Mouse (Mus musculus) spleen, adult 10 weeks (tissue): ENCODE measurements around the gene Nat8f2. TPM values are rescaled to one million over a fixed set of nuclear protein-coding genes. Genes with fewer than 3 reads are reported as not detected.

Experiments used
- polyA plus RNA-seq: library from polyadenylated mRNA; stranded (reverse); fragments of 350-450 nt; fragmentation: Illumina TruSeq; extraction: RNeasy Lipid Tissue Mini Kit (QIAGEN cat#74804); gene quantifications from one replicate; pipeline ENCODE4 v1.2.3, GENCODE M21; 2015; ENCODE audit warnings: low replicate concordance; ENCODE audit not compliant: insufficient read depth

Gene Nat8f2
- polyA plus RNA-seq = not detected

DNA sequence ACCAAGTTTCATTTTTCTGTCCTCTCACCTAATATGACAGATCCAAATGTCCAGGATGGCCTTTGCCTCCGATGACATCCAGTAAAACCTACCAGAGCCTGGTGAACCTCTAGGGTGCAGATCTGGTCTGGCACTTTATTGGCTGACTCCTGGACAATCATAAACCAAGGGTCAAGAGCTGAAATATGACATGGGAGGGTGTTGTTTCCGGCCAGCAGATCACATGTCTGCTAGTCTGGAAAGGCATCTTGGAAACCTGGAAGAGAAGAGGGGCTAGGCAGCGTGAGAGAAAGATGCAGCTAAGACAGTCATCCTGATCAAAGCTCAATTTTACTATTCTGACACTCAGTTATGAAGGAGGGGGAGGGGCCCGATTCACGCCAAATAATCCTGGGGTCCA is at the start of gene Nat8f2:
TSS of gene Nat8f2 (minus strand) at position 153 of the 400 bp plus-strand sequence.

DNA sequence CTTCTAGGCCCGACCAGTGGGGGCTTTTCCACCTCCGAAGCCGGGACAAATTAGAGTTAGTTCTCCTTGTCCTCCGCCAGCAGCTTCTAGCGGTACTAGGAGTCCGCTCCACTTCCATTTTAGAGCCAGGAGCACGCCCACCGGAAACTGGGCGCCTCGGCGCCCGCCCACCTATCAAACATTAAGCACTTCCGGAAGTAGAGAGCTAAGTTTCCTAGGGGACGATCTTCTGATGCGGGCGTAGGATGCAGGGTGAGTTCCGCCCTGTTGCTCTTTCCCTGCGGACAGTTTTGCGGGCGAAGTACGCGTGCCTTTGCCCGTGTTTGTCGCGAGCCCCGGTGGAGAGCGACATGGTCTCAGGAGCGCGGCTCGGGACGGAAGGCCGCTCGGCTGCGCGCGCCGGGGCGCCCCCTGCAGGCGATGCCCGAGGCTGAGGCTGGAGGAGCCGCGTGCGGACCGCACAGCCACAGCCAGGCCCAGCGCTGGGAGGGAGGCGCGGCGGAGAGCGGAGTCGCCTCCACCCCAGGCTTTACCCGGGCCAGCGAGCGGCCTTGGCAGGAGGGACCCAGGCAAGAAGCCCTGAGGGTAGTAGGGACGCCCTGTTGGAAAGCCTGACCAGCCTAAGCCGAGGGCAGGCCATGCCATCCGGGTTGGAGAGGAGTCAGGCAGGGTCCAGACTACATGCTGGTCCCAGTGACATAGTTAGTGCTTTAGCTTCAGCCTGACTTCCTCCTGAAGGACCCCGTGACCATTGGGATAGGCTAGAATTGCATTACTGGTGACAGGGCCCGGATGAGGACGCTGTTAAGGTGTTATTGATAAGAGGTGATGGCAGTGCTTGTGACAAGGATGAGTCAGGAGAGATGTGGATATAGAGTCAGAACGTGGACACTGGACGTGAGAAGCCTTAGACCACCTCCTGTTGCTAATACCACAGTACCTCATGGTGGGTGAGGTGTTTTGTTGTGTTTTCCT is 46.9 kb upstream of the Nat8f2 start, which contains the start of gene Nat8f1:
TSS of gene Nat8f1 (minus strand) at position 149 of the 975 bp plus-strand sequence.

DNA sequence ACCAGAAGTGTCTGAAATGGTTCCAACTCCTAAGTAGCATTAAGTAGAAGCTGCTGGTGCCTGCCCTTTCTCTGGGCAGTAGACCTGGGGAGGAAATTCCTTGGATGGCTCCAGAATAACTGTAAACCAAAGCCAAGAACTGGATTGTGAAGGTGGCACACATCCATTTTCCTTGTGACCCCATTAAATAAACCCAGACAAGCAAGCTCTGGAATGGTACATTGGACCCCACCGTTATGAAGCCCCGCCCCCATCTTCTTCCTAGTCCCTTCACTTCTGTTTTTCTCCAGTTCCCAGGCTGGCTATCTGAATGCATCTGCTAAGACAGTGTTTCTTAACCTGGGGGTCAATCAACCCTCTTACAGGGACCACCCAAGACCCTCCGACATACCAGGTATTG is 42.6 kb upstream of the Nat8f2 start, which contains the start of gene Tprkb:
TSS of gene Tprkb (plus strand) at position 279 of the 400 bp plus-strand sequence.

DNA sequence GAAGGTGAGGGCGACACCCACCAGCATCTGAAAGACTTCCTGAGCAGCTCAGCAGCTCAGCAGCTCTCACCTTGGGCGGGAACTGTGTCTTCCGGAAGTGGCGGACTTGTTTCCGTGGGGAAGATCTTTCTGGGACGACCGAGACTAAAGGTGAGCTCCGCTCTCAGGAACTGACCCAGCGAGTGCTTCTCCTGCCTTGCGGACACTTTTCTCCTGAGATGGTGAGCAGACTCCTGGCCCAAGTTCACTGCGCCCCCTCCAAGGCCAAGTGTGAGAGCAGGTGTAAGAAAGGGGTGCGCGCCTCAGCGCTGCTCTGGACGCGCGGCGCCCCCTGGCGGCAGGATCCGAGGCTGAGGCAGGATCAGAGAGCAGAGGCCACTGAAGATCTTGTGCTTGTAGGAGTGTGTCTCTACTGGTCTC is 35.7 kb upstream of the Nat8f2 start, which contains the start of gene Nat8f4:
TSS of gene Nat8f4 (minus strand) at position 243 of the 420 bp plus-strand sequence.

DNA sequence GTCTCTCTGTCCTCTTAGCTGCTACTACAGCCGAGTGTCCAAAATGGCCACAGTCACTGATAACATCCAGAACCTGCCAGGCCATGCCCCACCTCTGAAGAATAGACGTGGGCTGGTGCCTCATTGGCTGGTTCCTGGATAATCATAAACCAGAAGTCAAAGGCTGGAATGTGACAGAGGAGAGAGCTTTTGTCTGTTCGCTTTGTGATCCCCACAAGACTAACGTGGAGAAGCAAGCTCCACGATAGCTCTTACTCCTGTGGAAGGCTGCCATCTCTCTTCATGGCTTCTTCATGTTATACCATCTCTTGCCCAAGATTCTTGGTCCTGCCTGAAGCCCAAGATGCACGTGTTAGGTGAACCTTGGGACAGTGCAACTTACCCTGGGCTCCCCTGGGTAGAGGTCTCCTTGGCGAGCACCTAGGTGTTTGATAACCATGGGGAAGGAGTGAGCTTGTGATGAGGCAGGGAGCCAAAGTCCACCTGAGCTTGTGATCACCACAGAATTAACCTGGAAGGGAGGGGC is 37.1 kb downstream of the Nat8f2 start, which contains the start of gene Nat8:
TSS of gene Nat8 (minus strand) at position 287 of the 526 bp plus-strand sequence.

DNA sequence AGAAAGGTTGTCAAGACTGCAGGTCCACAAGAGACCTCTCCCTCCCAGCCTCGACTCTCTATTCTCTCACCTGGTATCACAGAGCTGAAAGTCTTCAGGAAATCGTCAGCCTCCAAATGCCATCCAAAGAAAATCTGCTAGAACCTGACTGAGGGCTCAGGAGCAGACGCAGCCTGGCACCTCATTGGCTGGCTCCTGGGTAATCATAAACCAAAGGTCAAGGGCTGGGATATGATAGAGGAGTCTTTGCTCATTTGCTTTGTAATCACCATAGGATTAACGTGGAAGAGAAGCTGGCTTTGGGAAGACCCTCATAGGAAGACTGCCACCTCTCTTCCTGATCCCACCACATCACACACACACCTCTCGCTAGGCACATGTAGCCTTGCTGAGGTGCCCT is 48.1 kb downstream of the Nat8f2 start, which contains the start of the genes Nat8f6 and Nat8f5:
TSS of gene Nat8f6 (minus strand) at position 118 of the 400 bp plus-strand sequence.
TSS of gene Nat8f5 (minus strand) at position 136 of the 400 bp plus-strand sequence.

Other genes starting within 250 kb of the Nat8f2 start
- not detected for gene Nat8f7, start 156.0 kb downstream of the Nat8f2 start, polyA plus RNA-seq
- gene Nat8f3, start 103.4 kb downstream of the Nat8f2 start, polyA plus RNA-seq = 3.3 TPM
- not detected for gene Nat8f6, start 48.2 kb downstream of the Nat8f2 start, polyA plus RNA-seq
- 0.26 TPM for gene Nat8f5, start 48.2 kb downstream of the Nat8f2 start, polyA plus RNA-seq
- gene Nat8, start 37.1 kb downstream of the Nat8f2 start, polyA plus RNA-seq = 0.22 TPM
- gene Nat8f4, start 35.7 kb upstream of the Nat8f2 start, polyA plus RNA-seq = 7.3 TPM
- gene Tprkb, start 42.7 kb upstream of the Nat8f2 start, polyA plus RNA-seq = 43.4 TPM
- gene Nat8f1, start 46.5 kb upstream of the Nat8f2 start, polyA plus RNA-seq = 5.9 TPM
- gene Dusp11, start 92.5 kb upstream of the Nat8f2 start, polyA plus RNA-seq = 239 TPM
- not detected for gene Figla, start 147.0 kb upstream of the Nat8f2 start, polyA plus RNA-seq
- 3.9 TPM for gene Add2, start 159.5 kb upstream of the Nat8f2 start, polyA plus RNA-seq